Mouse (Mus musculus): ENCODE measurements around the gene Fpr3. TPM values are rescaled to one million over a fixed set of nuclear protein-coding genes. Genes with fewer than 3 reads are reported as not detected.

Gene Fpr3
- not detected in 2 replicates for polyA plus RNA-seq (2015; fragmentation: Nextera tagmentation; extraction: Ambion mirVana)

DNA sequence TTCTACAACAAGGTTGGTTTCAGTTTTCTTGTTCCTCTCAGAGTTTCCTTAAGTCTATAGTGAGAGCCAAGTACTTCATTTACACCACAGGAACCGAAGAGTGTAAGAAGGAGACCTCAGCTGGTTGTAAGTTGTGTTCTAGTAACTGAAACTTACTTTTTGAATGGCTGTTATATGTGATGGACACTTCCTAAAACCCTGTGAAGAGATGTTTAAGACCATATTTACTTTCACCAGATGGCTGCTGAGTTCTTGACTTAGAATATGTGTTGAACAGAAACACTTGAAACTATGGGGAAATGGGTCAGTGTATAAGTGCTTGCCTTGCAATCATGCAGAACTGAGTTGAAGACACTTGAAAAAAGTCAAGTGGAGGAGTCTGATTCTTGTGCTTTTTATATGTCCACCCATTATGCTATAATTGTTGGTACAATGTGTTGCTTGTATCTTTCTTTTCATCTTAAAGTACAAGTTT, at the start of gene Fpr3, which contains the start of gene Fpr2:
Gene Fpr3, plus strand, starts transcription at position 79 of the 475 bp plus-strand sequence.
Gene Fpr2, plus strand, starts transcription at position 51 of the 475 bp plus-strand sequence.

DNA sequence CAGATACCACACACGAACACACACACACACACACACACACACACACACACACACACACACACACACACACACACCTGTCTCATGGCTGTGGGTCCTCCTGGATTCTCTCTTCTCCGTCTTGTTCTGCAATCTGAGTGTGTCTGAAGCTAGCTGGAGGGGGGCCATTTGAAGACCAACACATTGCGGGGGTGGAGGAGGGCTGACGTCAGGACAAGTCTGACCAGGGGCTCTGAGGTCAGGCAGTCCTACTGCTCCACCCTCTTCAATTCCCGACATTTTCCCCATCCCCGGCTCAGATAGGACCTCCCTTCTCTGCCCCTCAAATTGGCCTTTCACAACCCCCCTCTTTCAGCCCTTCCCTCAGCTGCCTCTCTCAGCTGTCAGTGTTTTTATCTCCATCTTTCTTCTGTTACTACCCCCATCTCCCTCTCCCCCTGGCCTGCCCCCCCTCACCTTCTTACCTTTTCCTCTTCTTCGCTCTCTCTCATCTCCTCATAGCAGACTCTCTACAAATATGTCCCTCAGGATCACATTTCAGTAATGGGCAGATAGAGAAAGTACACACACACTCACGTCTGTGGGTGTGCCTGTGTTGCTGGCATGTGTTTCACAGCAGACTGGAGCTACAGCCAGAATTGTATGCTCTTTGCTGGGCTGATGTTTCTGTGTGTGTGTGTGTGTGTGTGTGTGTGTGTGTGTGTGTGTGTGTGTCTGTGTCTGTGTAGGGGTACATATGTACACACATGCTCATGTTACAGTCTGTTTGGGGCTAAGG, 32.4 kb upstream of the Fpr3 start, which contains the start of gene Has1:
Gene Has1, minus strand, starts transcription at position 142 of the 775 bp plus-strand sequence.

DNA sequence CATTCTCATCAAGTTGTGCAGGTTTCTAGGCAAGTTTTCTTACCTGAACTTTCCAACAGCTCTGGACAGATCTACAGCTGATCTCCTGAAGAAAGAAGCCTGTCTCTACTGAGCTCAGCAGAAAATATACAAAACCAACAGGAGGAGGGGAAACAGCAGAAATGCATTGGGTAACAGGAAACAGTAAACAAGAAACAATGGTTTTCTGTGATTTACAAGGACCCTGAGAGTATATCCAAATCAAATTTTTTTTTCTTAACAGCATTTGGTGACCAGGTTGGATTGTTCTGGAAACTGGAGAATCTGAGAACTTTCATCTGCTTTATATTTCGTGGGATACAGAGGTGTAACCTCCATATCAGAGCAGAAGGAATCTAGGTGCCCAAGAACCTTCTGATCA, 3.8 kb upstream of the Fpr3 start, which contains the start of gene Fpr1:
Gene Fpr1, minus strand, starts transcription at position 101 of the 400 bp plus-strand sequence.

Other genes starting within 250 kb of the Fpr3 start
- gene Vmn2r90, start 184.1 kb upstream of the Fpr3 start, polyA plus RNA-seq (2015; fragmentation: Nextera tagmentation; extraction: Ambion mirVana): not detected in 2 replicates
- 6.8 and 9.2 TPM in 2 replicates for gene Spaca6, start 60.7 kb upstream of the Fpr3 start, polyA plus RNA-seq (2015; fragmentation: Nextera tagmentation; extraction: Ambion mirVana)
- 0.59 and 0.79 TPM in 2 replicates for gene Has1, start 32.6 kb upstream of the Fpr3 start, polyA plus RNA-seq (2015; fragmentation: Nextera tagmentation; extraction: Ambion mirVana)
- gene Fpr1, start 3.9 kb upstream of the Fpr3 start, polyA plus RNA-seq (2015; fragmentation: Nextera tagmentation; extraction: Ambion mirVana): 27.7 and 37.3 TPM in 2 replicates
- 35.4 and 48.4 TPM in 2 replicates for gene Fpr2, start within 50 bp of the Fpr3 start, polyA plus RNA-seq (2015; fragmentation: Nextera tagmentation; extraction: Ambion mirVana)
- not detected in 2 replicates for gene Fpr-rs4, start 133.9 kb downstream of the Fpr3 start, polyA plus RNA-seq (2015; fragmentation: Nextera tagmentation; extraction: Ambion mirVana)
- not detected in 2 replicates for gene Vmn2r124, start 161.6 kb downstream of the Fpr3 start, polyA plus RNA-seq (2015; fragmentation: Nextera tagmentation; extraction: Ambion mirVana)
- gene Vmn2r91, start 197.2 kb downstream of the Fpr3 start, polyA plus RNA-seq (2015; fragmentation: Nextera tagmentation; extraction: Ambion mirVana): not detected in 2 replicates